Mouse (Mus musculus) adrenal gland, postnatal 36 days (tissue): ENCODE data around the gene Tmem107. TPM values are rescaled to one million over a fixed set of nuclear protein-coding genes. Genes with fewer than 3 reads are reported as not detected.
A peak's percentile ranks its signal among the peaks of the same experiment; 100 is the strongest.

Experiments
- DNase-seq, 2 experiments: peaks; one replicate each; pipeline ENCODE4 v3.0.0; 2021; ENCODE audit warnings: mixed read lengths in 1 of 2
- long read RNA-seq, 2 experiments: library from polyadenylated mRNA; stranded (forward); transcript quantifications; one replicate each; pipeline ENCODE4 v2.0.0; 2021; ENCODE audit warnings: borderline sequencing depth in 2 of 2
- total RNA-seq, 2 experiments: library from RNA; stranded (reverse); gene quantifications; 2 replicates each; pipeline ENCODE4 v1.2.3; 2021

Gene Tmem107
- 10 to 100 TPM; 13.5 to 17.5 TPM for total RNA-seq
- long read RNA-seq, experiment 1, transcript Tmem107-201 (5 exons, 779 nt): major isoform, 12 of 16 reads
- long read RNA-seq, experiment 1, partial matches to known transcripts: 3 of 16 reads
- long read RNA-seq, experiment 1, other reads (novel, unspliced or antisense): 1 of 16 reads
- long read RNA-seq, experiment 2, transcript Tmem107-201 (5 exons, 779 nt): major isoform, 11 of 15 reads
- long read RNA-seq, experiment 2, partial matches to known transcripts: 1 of 15 reads
- long read RNA-seq, experiment 2, other reads (novel, unspliced or antisense): 3 of 15 reads

- peak; percentile 94 to 96 for DNase-seq
Observed at GRCm38 (mm10) chr11:69070590-69071222, at the start of gene Tmem107. Gene Tmem107, plus strand, starts transcription at chr11:69070806.

GRCm38 (mm10) chr11:69026562-69026961, 44.0 kb upstream of the Tmem107 start:
- DNase-seq: no peak

GRCm38 (mm10) chr11:69028805-69029204, 41.8 kb upstream of the Tmem107 start:
- DNase-seq: no peak

- no peak for DNase-seq
Observed at GRCm38 (mm10) chr11:69033552-69033951, 37.1 kb upstream of the Tmem107 start.

GRCm38 (mm10) chr11:69034585-69034984, 36.0 kb upstream of the Tmem107 start:
- DNase-seq: no peak

- DNase-seq: no peak
Observed at GRCm38 (mm10) chr11:69035411-69035810, 35.2 kb upstream of the Tmem107 start.

- DNase-seq: peak; percentile 89 to 92
Observed at GRCm38 (mm10) chr11:69035849-69036248, 34.8 kb upstream of the Tmem107 start.

- peak; percentile 87 for DNase-seq
Observed at GRCm38 (mm10) chr11:69036486-69037230, 33.9 kb upstream of the Tmem107 start.

GRCm38 (mm10) chr11:69037231-69038061, 33.2 kb upstream of the Tmem107 start:
- DNase-seq: peak; percentile 83 to 87

GRCm38 (mm10) chr11:69038173-69038572, 32.4 kb upstream of the Tmem107 start:
- DNase-seq: no peak

- peak; percentile 87 to 90 for DNase-seq
Observed at GRCm38 (mm10) chr11:69045531-69046394, 24.8 kb upstream of the Tmem107 start, which contains the start of gene Aurkb. Gene Aurkb, plus strand, starts transcription at chr11:69045647.

- no peak for DNase-seq
Observed at GRCm38 (mm10) chr11:69046395-69046774, 24.2 kb upstream of the Tmem107 start.

GRCm38 (mm10) chr11:69047592-69047991, 23.0 kb upstream of the Tmem107 start:
- DNase-seq: no peak

- DNase-seq: no peak
Observed at GRCm38 (mm10) chr11:69048151-69048550, 22.5 kb upstream of the Tmem107 start.

GRCm38 (mm10) chr11:69050748-69051147, 19.9 kb upstream of the Tmem107 start:
- DNase-seq: no peak

- no peak for DNase-seq
Observed at GRCm38 (mm10) chr11:69051771-69052170, 18.8 kb upstream of the Tmem107 start.

GRCm38 (mm10) chr11:69052824-69053421, 17.7 kb upstream of the Tmem107 start:
- no peak for DNase-seq

GRCm38 (mm10) chr11:69053848-69054247, 16.8 kb upstream of the Tmem107 start:
- DNase-seq: no peak

- DNase-seq: no peak
Observed at GRCm38 (mm10) chr11:69058265-69058664, 12.3 kb upstream of the Tmem107 start.

- DNase-seq: no peak
Observed at GRCm38 (mm10) chr11:69058729-69059356, 11.8 kb upstream of the Tmem107 start.
